Mouse (Mus musculus) embryonic facial prominence, embryonic 13.5 days (tissue): ENCODE measurements around the gene Tmem205. TPM values are rescaled to one million over a fixed set of nuclear protein-coding genes. Genes with fewer than 3 reads are reported as not detected.
A peak's percentile ranks its signal among the peaks of the same experiment; 100 is the strongest.

Experiments
- ATAC-seq: fragments of 200-750 bp; cut with Nextera tagmentation; 2 replicates; pipeline ENCODE4 v1.8.0; 2017; ENCODE audit warnings: low read depth; ENCODE audit not compliant: insufficient number of reproducible peaks, insufficient read depth, low FRiP score, low TSS enrichment
- H3K27ac ChIP-seq: fragments of 300-500 bp; sonication (generic); 2 replicates; pipeline ENCODE4 v1.5.1; 2015; ENCODE audit warnings: moderate library complexity, mild to moderate bottlenecking, inconsistent platforms
- H3K27me3 ChIP-seq: fragments of 300-500 bp; sonication (generic); 2 replicates; pipeline ENCODE4 v1.6.1; 2015; ENCODE audit warnings: mild to moderate bottlenecking, inconsistent platforms
- H3K36me3 ChIP-seq: fragments of 300-500 bp; sonication (generic); 2 replicates; pipeline ENCODE4 v1.6.1; 2015; ENCODE audit warnings: mild to moderate bottlenecking, inconsistent platforms
- H3K4me1 ChIP-seq: fragments of 300-500 bp; sonication (generic); 2 replicates; pipeline ENCODE4 v1.6.1; 2015; ENCODE audit warnings: inconsistent platforms
- H3K4me2 ChIP-seq: fragments of 300-500 bp; sonication (generic); 2 replicates; pipeline ENCODE4 v1.6.1; 2015; ENCODE audit warnings: moderate library complexity, mild to moderate bottlenecking, inconsistent platforms
- H3K4me3 ChIP-seq: fragments of 300-500 bp; sonication (generic); 2 replicates; pipeline ENCODE4 v1.5.1; 2015; ENCODE audit warnings: mild to moderate bottlenecking, inconsistent platforms
- H3K9ac ChIP-seq: fragments of 300-500 bp; sonication (generic); 2 replicates; pipeline ENCODE4 v1.6.1; 2015; ENCODE audit warnings: mild to moderate bottlenecking, inconsistent platforms
- H3K9me3 ChIP-seq: fragments of 300-500 bp; sonication (generic); 2 replicates; pipeline ENCODE4 v1.6.1; 2016; ENCODE audit warnings: inconsistent platforms
- WGBS: fragments of 180-500 bp; shearing (Covaris S2); methylation state at CpG from one replicate; pipeline ENCODE4 v1.1.7; 2015; ENCODE audit warnings: mixed read lengths; 5-methylcytosine and 5-hydroxymethylcytosine counted together
- polyA plus RNA-seq: library from polyadenylated mRNA; unstranded; fragments of >200 nt; fragmentation: Nextera tagmentation; extraction: Ambion mirVana; gene quantifications from 2 replicates; pipeline ENCODE4 v1.2.1, GENCODE M21; 2015

Tmem205 gene
- polyA plus RNA-seq, 1 experiment from 2014 or later: 46.7 TPM

GRCm38 (mm10) chr9:21943046-21943445 is 15.7 kb upstream of the Tmem205 start:
- Histone ChIP-seq H3K9ac (no peak overlapping the region), H3K4me1 (peaks cover 3% of the 10 kb centered on the region; the same call in 1 of the 2 replicates), H3K27me3 (peaks cover 27% of the 10 kb centered on the region), H3K36me3 (peaks cover 11% of the 10 kb centered on the region), H3K4me3 (no peak overlapping the region), H3K27ac (no peak overlapping the region), H3K4me2 (no peak overlapping the region), H3K9me3 (no peaks in the 10 kb centered on the region)
- 70% methylated on average over 11 of the region's 12 CpGs for WGBS
- no peak for ATAC-seq

- no peak overlapping the region for H3K27ac ChIP-seq
- no peaks in the 10 kb centered on the region for H3K9me3 ChIP-seq
- ATAC-seq: no peak
- H3K9ac ChIP-seq: 0 out of 2 replicates have a peak overlapping the region, but pooled peaks have one; percentile 11
- H3K4me2 ChIP-seq: no peak overlapping the region
- peaks cover under 1% of the 10 kb centered on the region for H3K27me3 ChIP-seq
- H3K4me1 ChIP-seq: peaks cover 13% of the 10 kb centered on the region
- no peak overlapping the region for H3K4me3 ChIP-seq
- 79% methylated on average over 4 of the region's 4 CpGs for WGBS
- H3K36me3 ChIP-seq: peaks cover 11% of the 10 kb centered on the region
These were observed 11.0 kb upstream of the Tmem205 start for GRCm38 (mm10) chr9:21938234-21938855.

GRCm38 (mm10) chr9:21937711-21938175 is 10.4 kb upstream of the Tmem205 start:
- WGBS: 78% methylated on average over 4 of the region's 4 CpGs
- H3K4me1 ChIP-seq: peaks cover 15% of the 10 kb centered on the region
- H3K27ac ChIP-seq: no peak overlapping the region
- 0 out of 2 replicates have a peak overlapping the region, but pooled peaks have one; percentile 80 for H3K9ac ChIP-seq
- no peaks in the 10 kb centered on the region for H3K27me3 ChIP-seq
- no peaks in the 10 kb centered on the region for H3K9me3 ChIP-seq
- peaks cover 11% of the 10 kb centered on the region for H3K36me3 ChIP-seq
- peak overlapping the region; percentile 79 for H3K4me2 ChIP-seq
- H3K4me3 ChIP-seq: peak overlapping the region; percentile 65
- ATAC-seq: no peak

- Histone ChIP-seq H3K4me1 (peaks cover 15% of the 10 kb centered on the region), H3K36me3 (peaks cover 11% of the 10 kb centered on the region), H3K9me3 (no peaks in the 10 kb centered on the region), H3K27me3 (no peaks in the 10 kb centered on the region), H3K27ac (0 out of 2 replicates have a peak within 1 kb of the TSS, but pooled peaks have one; percentile 7), H3K9ac (peak within 1 kb of the TSS; percentile 80), H3K4me2 (peak within 1 kb of the TSS; percentile 79), H3K4me3 (peak within 1 kb of the TSS; percentile 65)
- WGBS: 3% methylated on average over 40 of the region's 43 CpGs
- ATAC-seq: peak; percentile 88
These were observed 9.6 kb upstream of the Tmem205 start, which contains the start of gene Plppr2 for GRCm38 (mm10) chr9:21936692-21937570. Plppr2 (plus strand) TSS chr9:21937033.

GRCm38 (mm10) chr9:21935466-21936131 is 8.2 kb upstream of the Tmem205 start:
- Histone ChIP-seq H3K4me1 (peaks cover 15% of the 10 kb centered on the region), H3K27ac (no peak overlapping the region), H3K4me3 (no peak overlapping the region), H3K27me3 (no peaks in the 10 kb centered on the region), H3K4me2 (no peak overlapping the region), H3K9me3 (no peaks in the 10 kb centered on the region), H3K9ac (no peak overlapping the region), H3K36me3 (peaks cover 5% of the 10 kb centered on the region)
- no peak for ATAC-seq
- 81% methylated on average over 7 of the region's 7 CpGs for WGBS

GRCm38 (mm10) chr9:21934021-21934420 is 6.7 kb upstream of the Tmem205 start:
- WGBS: 83% methylated on average over 12 of the region's 12 CpGs
- ATAC-seq: no peak
- Histone ChIP-seq H3K27me3 (no peaks in the 10 kb centered on the region), H3K4me3 (no peak overlapping the region), H3K27ac (no peak overlapping the region), H3K9ac (no peak overlapping the region), H3K36me3 (no peaks in the 10 kb centered on the region), H3K9me3 (no peaks in the 10 kb centered on the region), H3K4me2 (no peak overlapping the region), H3K4me1 (peaks cover 15% of the 10 kb centered on the region)

- no peak overlapping the region for H3K9ac ChIP-seq
- 56% methylated on average over 12 of the region's 12 CpGs for WGBS
- H3K9me3 ChIP-seq: no peaks in the 10 kb centered on the region
- H3K4me3 ChIP-seq: no peak overlapping the region
- ATAC-seq: no peak
- H3K4me1 ChIP-seq: peaks cover 12% of the 10 kb centered on the region
- no peak overlapping the region for H3K27ac ChIP-seq
- no peak overlapping the region for H3K4me2 ChIP-seq
- no peaks in the 10 kb centered on the region for H3K36me3 ChIP-seq
- no peaks in the 10 kb centered on the region for H3K27me3 ChIP-seq
These were observed 5.2 kb upstream of the Tmem205 start for GRCm38 (mm10) chr9:21932445-21933137.

- Histone ChIP-seq H3K4me1 (peaks cover 7% of the 10 kb centered on the region), H3K4me2 (no peak overlapping the region), H3K36me3 (no peaks in the 10 kb centered on the region), H3K9me3 (no peaks in the 10 kb centered on the region), H3K27ac (no peak overlapping the region), H3K9ac (no peak overlapping the region), H3K4me3 (no peak overlapping the region), H3K27me3 (no peaks in the 10 kb centered on the region)
- 57% methylated on average over 2 of the region's 2 CpGs for WGBS
- ATAC-seq: no peak
These were observed 4.7 kb upstream of the Tmem205 start for GRCm38 (mm10) chr9:21932006-21932405.

GRCm38 (mm10) chr9:21929208-21929607 is 1.9 kb upstream of the Tmem205 start:
- peaks cover 16% of the 10 kb centered on the region for H3K4me1 ChIP-seq
- H3K27ac ChIP-seq: no peak overlapping the region
- no peak overlapping the region for H3K9ac ChIP-seq
- H3K4me3 ChIP-seq: no peak overlapping the region
- no peaks in the 10 kb centered on the region for H3K27me3 ChIP-seq
- peaks cover 10% of the 10 kb centered on the region; the same call in 1 of the 2 replicates for H3K36me3 ChIP-seq
- H3K9me3 ChIP-seq: no peaks in the 10 kb centered on the region
- no peak for ATAC-seq
- WGBS: 80% methylated on average over 3 of the region's 3 CpGs
- H3K4me2 ChIP-seq: no peak overlapping the region

- Histone ChIP-seq H3K4me3 (peak overlapping the region; percentile 57), H3K9me3 (no peaks in the 10 kb centered on the region), H3K4me2 (peak overlapping the region; percentile 70), H3K36me3 (peaks cover 16% of the 10 kb centered on the region; the same call in 1 of the 2 replicates), H3K27me3 (no peaks in the 10 kb centered on the region), H3K27ac (peak overlapping the region; percentile 65), H3K4me1 (peaks cover 18% of the 10 kb centered on the region), H3K9ac (peak overlapping the region; percentile 76)
- ATAC-seq: no peak
- WGBS: 1% methylated on average over 6 of the region's 6 CpGs
These were observed 572 bp downstream of the Tmem205 start for GRCm38 (mm10) chr9:21926784-21927183.

- Histone ChIP-seq H3K4me1 (peaks cover 18% of the 10 kb centered on the region), H3K9ac (peak overlapping the region; percentile 76; the same call in 1 of the 2 replicates), H3K27me3 (no peaks in the 10 kb centered on the region), H3K36me3 (peaks cover 20% of the 10 kb centered on the region; the same call in 1 of the 2 replicates), H3K9me3 (no peaks in the 10 kb centered on the region), H3K4me3 (peak overlapping the region; percentile 57), H3K4me2 (peak overlapping the region; percentile 70), H3K27ac (no peak overlapping the region)
- WGBS: 78% methylated on average over 6 of the region's 6 CpGs
- ATAC-seq: no peak
These were observed 1.2 kb downstream of the Tmem205 start for GRCm38 (mm10) chr9:21926155-21926554.
